Mouse (Mus musculus): ENCODE measurements around the gene Cfap45.

Gene Cfap45

DNA sequence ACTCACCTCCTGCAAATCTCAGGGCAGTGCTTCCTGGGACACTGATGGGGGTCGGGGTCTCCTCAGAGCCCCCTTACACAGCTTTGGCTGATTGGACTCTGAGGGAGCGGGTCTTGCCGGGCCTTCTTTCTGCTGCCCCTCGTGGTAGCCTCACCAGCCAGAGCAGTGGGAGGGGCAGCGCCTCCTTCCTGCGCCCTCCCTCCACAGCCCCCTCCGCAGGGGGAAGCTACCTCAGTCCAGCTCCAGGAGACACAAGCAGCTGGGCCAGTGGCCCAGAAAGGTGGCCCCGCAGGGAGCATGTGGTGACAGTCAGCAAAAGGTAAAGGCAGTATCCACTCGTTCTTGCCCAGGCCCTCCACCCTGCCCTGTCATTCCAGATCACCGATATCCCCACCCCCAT lies 23.2 kb upstream of the Cfap45 start:
- no peak for DNase-seq

- DNase-seq: peak; percentile 94 to 95
These were observed 20.7 kb upstream of the Cfap45 start, which contains the start of gene Tagln2 for GRCm38 (mm10) chr1:172499765-172500441. Gene Tagln2, plus strand, starts transcription at chr1:172500047.

- DNase-seq: peak; percentile 87 to 89
These were observed 19.9 kb upstream of the Cfap45 start for GRCm38 (mm10) chr1:172500451-172501370.

GRCm38 (mm10) chr1:172501371-172502144 lies 19.0 kb upstream of the Cfap45 start:
- peak; percentile 91 to 94 for DNase-seq

DNA sequence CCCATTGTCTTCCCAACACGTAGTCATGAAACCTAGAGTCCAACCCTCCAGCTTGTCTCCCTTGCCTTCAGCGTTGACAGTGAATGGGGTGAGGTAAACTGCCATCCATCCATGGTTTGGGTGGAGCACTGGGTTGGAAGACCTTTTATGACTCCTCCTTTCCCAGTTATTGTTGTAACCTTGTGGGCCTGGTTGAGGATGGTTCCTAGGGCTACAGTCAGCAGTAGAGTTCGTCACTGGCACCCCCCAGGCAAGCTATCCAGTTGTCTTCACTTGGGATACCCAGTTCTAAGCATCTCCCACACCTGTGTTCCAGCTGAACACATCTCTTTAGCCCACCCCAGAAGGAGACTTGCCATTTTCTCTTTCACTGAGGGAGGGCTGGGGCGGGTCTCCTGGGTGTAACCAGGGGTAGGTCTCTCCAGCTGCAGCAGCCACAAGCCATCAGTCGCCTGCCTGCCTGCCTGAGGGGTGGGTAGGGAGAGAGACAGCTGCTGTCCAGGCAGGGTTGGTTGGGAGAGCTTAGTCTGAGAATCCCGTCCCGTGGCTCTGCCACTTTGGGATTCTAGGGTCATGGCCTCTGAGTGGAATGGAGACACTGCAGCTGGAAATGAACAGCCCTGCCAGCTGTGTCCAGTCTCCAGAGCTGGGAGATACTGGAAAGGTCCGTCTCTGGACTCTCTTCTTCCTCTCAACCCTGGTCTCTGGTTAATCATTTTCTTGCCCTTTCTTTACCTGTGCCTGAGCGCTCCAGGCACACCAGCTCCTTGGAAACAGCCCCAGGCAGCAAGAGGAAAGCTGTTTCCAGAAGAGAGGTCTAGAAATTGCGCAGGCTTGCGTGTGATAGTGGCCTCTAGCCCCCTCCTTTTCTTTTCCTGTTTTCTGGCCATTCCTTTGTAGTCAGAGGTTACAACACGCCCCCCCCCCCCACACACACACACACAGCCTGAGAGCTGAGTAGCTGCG lies 18.2 kb upstream of the Cfap45 start:
- DNase-seq: peak; percentile 77 to 92

- peak; percentile 81 to 86 for DNase-seq
These were observed 17.2 kb upstream of the Cfap45 start for GRCm38 (mm10) chr1:172503111-172503997.

DNA sequence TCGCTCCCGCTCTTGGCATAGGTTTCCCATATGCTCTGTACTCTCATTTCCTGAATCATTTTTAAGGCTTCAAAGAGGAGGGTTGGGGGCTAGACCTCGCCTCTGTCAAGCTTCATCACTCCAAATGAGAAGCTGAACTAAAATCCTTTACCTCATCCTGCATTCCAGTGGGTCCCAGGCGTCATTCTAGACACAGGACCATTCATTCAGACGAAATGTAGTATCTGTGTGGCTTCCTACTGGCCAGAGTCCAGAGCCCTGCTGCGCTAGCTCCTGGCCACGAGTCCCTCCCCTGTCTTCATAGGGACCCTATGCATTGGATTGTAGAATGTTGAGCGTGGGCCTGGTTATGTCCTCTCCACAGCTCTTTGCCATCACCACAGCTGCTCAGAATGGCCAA lies 15.8 kb upstream of the Cfap45 start:
- DNase-seq: no peak

DNA sequence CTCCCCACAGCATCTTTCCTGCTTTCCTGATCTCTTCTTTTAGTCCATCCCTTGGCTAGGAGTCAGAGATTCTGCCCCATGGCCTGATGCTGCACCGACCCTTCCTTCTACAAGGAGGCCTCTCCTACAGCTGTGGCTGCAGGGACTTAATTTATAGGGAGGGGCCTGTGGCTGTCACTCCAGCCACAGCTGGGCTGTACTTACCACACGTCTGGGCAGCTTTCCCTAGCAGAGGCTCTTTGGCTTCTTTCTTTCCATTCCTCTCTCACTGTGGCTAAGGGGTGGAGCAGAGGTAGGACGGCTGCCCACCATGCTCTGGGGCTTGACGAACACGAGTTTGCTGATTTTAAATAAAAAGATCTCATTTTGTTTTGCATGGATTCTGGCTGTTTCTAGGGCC lies 13.6 kb upstream of the Cfap45 start:
- DNase-seq: peak; percentile 48 to 82

- DNase-seq: no peak
These were observed 12.9 kb upstream of the Cfap45 start for GRCm38 (mm10) chr1:172507701-172508100.

- DNase-seq: no peak
These were observed 12.4 kb upstream of the Cfap45 start for GRCm38 (mm10) chr1:172508172-172508571.

DNA sequence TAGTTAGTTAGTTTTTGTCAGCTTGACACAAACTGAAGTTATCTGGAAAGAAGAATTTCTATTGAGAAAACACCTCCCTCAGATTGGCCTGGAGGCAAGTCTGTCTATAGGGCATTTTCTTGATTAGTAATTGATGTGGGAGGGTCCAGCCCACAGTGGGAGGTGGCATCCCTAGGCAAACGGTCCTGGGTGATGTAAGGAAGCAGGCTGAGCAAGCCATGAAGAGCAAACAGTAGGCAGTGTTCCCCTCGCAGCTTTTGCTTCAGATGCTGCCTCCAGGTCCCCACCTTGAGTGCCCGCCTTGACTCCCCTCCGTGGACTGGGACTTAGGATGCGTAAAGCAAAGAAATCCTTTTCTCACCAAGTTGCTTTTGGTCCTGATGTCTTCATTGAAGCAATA lies 11.4 kb upstream of the Cfap45 start:
- DNase-seq: no peak

DNA sequence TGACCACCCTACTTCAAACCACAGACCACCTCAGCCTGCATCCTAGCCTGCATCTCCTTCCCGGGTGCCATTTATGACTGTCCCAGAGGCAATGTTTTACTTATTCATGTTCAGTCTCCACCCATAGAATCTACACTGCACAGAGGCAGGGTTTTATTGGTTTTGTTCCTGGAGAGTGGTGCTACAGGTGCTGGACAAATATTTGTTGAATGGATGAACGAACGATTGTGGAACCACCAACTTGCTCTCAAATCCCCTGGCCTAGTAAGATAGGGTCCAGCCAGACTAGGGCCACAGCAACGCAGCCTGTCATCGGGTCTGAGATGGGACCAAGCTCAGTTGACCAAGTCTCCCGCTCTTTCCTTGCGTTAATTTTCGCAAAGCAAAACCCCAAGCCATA lies 10.6 kb upstream of the Cfap45 start:
- DNase-seq: no peak

DNA sequence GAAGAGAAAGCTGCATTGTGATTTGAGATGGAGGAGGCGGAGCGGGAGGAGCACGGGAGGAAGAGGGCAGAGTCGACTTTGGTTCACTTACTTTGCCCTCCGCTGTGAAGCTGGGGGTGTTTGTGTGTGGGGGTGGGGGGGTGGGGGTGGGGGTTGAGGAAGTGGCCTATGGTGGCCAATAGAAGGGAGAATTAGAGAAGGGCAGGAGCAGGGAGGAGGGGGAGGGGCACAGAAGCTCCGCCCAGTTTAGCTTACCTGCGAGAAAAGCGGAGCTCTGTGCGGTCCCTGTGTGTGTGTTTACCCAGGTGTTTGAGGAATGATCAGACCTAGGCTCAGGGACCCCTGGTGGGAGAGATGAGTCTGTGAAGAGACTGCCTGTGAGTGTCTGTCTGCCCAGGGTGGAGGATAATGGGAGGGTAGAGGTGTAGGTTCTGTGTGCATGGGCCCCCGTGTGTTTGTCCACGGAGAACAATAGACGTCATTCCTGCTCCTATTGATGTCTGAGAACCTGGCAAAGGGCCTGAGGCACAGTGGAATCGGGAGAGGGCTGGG lies 10.1 kb upstream of the Cfap45 start:
- peak; percentile 66 to 74 for DNase-seq

DNA sequence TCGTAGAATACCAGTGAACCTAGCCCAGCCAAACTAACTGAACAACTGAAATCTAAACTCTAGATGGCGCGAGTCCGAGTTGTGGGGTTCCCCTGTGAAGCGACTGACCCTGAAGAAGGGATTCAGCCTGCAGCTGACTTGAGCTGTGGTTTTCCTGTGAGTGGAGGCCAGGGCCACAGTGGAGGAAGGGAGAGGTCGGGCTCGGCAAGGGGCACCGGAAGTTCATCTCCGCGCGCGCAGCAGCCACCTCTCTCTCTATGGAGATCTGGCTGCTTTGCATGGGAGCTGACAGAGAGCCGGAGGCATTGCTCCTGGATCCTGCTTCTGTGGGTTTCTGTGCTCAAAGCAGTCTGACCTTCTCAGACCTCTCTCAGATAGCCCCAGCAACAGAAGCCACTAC lies 7.6 kb upstream of the Cfap45 start:
- peak; percentile 84 to 89 for DNase-seq

GRCm38 (mm10) chr1:172513525-172514212 lies 6.9 kb upstream of the Cfap45 start:
- peak; percentile 88 to 91 for DNase-seq

DNA sequence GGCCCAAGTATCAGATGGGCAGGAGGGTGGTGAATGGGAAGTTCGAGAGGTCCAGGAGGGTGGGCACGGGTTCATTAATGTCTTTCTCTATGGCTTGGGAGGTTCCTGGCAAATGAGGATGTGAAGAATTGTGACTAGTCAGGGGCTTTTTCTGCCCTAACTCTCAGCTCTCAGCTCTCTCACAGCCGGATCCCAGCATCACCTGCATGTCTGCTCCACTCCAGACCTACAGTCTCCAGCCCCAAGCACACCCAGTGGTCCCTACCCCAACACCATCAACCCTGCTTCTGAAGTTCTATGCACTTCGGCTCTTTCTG lies 6.4 kb upstream of the Cfap45 start:
- DNase-seq: no peak

DNA sequence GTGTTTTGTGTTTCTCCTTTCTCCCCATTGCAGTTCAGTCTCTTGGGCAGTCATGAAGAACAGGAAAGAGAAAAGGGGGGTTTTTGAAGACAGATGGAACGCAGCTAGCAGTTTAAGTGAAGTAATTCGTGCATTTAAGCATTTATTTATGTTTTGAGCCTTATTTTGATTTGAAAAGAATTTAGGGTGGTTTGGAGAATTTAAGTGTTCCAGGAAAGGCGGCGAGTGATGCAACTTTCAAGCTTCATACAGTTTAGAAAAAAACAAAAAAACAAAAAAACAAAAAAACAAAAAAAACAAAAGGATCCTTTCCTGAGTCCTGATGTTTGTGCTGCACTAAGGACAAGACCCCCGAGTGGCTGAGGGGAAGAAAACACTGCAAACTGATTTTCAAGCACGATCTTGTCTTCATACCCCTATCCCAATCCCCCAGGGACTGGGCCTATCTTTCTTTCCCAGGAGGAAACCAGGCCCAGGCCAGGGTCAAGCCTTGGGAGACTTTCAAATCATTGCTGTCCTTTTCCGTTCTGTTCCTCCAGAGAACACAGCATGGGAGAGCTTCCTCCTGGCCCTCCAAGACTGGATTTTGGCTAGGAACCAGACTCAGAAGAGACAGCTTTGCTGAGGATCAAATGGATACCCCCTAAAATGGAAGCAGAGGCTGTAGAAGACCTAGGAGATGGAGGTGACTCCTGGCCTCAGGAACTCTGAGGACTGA lies 5.9 kb upstream of the Cfap45 start:
- peak in 1 of 2 experiments; percentile 35 for DNase-seq

GRCm38 (mm10) chr1:172515396-172515795 lies 5.2 kb upstream of the Cfap45 start:
- DNase-seq: no peak

GRCm38 (mm10) chr1:172518013-172518412 lies 2.6 kb upstream of the Cfap45 start:
- DNase-seq: peak in 1 of 2 experiments; percentile 14

Measured in lung, postnatal 4 days (tissue).